In the genomic region with DNA sequence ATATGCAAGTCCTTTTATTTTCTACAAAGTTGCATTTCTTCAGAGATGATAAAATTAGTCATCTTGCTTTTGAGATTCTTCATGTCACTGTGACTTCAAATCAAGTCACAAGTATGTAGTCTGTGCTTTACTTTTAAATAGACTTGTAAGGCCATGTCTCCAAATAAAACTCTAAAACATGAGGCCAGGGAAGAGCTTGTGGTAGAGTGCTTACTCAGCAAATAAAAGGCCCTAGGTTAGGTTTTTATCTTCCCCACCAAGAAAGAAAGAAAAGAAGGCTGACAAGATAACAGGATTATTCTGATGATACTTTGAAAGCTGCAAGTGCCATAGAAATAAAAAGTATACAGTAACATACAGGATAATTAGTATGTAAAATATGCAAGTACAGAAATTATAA, we compare ENCODE assay signal across 16 mouse cellular contexts.
"Had no signal": no experiment of that assay in that cellular context is flagged by ENCODE, and none has a peak within 500 bp of the region (broad histone marks: within the 10 kb centered on the region; RNA-seq: fewer than 3 reads in every experiment).

No protein-coding gene starts in this region.

- H3K4me1 ChIP-seq: neural tube, embryonic 13.5 days; neural tube, embryonic 15.5 days; stomach, embryonic 15.5 days had no signal

- H3K27ac ChIP-seq: neural tube, embryonic 13.5 days; neural tube, embryonic 15.5 days; stomach, embryonic 15.5 days; stomach, postnatal 0 days had no signal

- H3K4me3 ChIP-seq: neural tube, embryonic 13.5 days; neural tube, embryonic 15.5 days; stomach, embryonic 15.5 days had no signal

- H3K27me3 ChIP-seq: neural tube, embryonic 13.5 days; neural tube, embryonic 15.5 days; stomach, embryonic 15.5 days had no signal

- H3K9ac ChIP-seq: neural tube, embryonic 13.5 days; neural tube, embryonic 15.5 days; stomach, embryonic 15.5 days had no signal

- H3K4me2 ChIP-seq: neural tube, embryonic 13.5 days; neural tube, embryonic 15.5 days; stomach, embryonic 15.5 days had no signal

- DNase-seq: retina, postnatal 1 day; right cerebral cortex, adult 18-20 months; right cerebral cortex, postnatal 14 days; right cerebral cortex, postnatal 25 days; right cerebral cortex, postnatal 4 days; spleen, adult 18-20 months; thymus, adult 18-20 months; thymus, adult 2 months; thymus, postnatal 14 days; thymus, postnatal 25 days; thymus, postnatal 36 days; thymus, postnatal 4 days had no signal

- H3K9me3 ChIP-seq: neural tube, embryonic 13.5 days; neural tube, embryonic 15.5 days; stomach, embryonic 15.5 days had no signal

- H3K36me3 ChIP-seq: stomach, embryonic 15.5 days had no signal
